Comparison of ENCODE assay signal across 8 mouse cellular contexts in genomic region chr2:18821451-18822379, GRCm38 (mm10).
DNase-seq lines count a peak whose midpoint lies in the region; ATAC-seq and TF ChIP-seq lines count a peak whose summit lies in the region.

No protein-coding gene starts in this region.

- no peaks in the 10 kb centered on the region for H3K27me3 ChIP-seq in liver, embryonic 14.5 days (ENCODE audit: control insufficient read depth, insufficient read depth, low read length)

- H3K9me3 ChIP-seq in liver, embryonic 14.5 days (ENCODE audit: control insufficient read depth, low read length) = no peaks in the 10 kb centered on the region

- 16% methylated on average over 18 of the region's 18 CpGs for WGBS in liver, embryonic 14.5 days (ENCODE audit: insufficient replicate concordance)

- DNase-seq in B cell, adult 2 months = peak; percentile 70
- peak; percentile 61 for DNase-seq in c-Kit-positive CD71-negative TER-119-negative erythroid progenitor cells, embryonic 14.5 days (ENCODE audit: low read depth)
- peak; percentile 36 for DNase-seq in gastrocnemius, postnatal 10 days
- peak; percentile 93 for DNase-seq in induced T-regulatory cell, adult 2 months (ENCODE audit: low read depth)
- peak; percentile 7 to 31 (median 17) for DNase-seq in liver, embryonic 14.5 days (ENCODE audit: low read depth in 3 of 3, low spot score in 3 of 3)
- peak; percentile 90 for DNase-seq in naive thymus-derived CD4-positive, alpha-beta T cell, adult 2 months (ENCODE audit: low read depth)
- DNase-seq in thymus, postnatal 36 days = peak; percentile 56 to 60
- DNase-seq in layer of hippocampus, adult 8-10 months (ENCODE audit: low spot score in 2 of 2) = no peak

- peak overlapping the region; percentile 51 for H3K9ac ChIP-seq in liver, embryonic 14.5 days (replicated peaks)

- H3K4me2 ChIP-seq in liver, embryonic 14.5 days (ENCODE audit: low read depth) = peak overlapping the region; percentile 69

- no peak for TF ChIP-seq CTCF in liver, embryonic 14.5 days (IDR thresholded peaks at IDR 0.05; ENCODE audit: low read depth)

- H3K4me3 ChIP-seq in liver, embryonic 14.5 days (ENCODE audit: insufficient read depth in 1 of 2, low read depth in 2 of 2, low read length in 2 of 2) = peak overlapping the region; percentile 55 to 74

- no peak overlapping the region for H3K27ac ChIP-seq in liver, embryonic 14.5 days

- TF ChIP-seq EP300 in liver, embryonic 14.5 days (IDR thresholded peaks at IDR 0.05; ENCODE audit: low read depth) = no peak

- H3K36me3 ChIP-seq in liver, embryonic 14.5 days (replicated peaks; ENCODE audit: control insufficient read depth, insufficient read depth, low read depth) = no peaks in the 10 kb centered on the region

- peaks cover 0 to 6% of the 10 kb centered on the region in 2 experiments; a peak in 1 of 4 replicates for H3K4me1 ChIP-seq in liver, embryonic 14.5 days (replicated peaks; ENCODE audit: control insufficient read depth in 2 of 2, insufficient read depth in 2 of 2, low read length in 1 of 2)

- peak; percentile 39; the same call in 1 of the 2 replicates for ATAC-seq in liver, embryonic 14.5 days (ENCODE audit: insufficient read depth)

Comparison
In these comparisons a context has a peak if more than half of its experiments do, and no peak if none do; other contexts are left out.
1. DNase-seq: peak in B cell, adult 2 months (2 of 2), c-Kit-positive CD71-negative TER-119-negative erythroid progenitor cells, embryonic 14.5 days (single experiment), gastrocnemius, postnatal 10 days (single experiment), induced T-regulatory cell, adult 2 months (single experiment), liver, embryonic 14.5 days (3 of 3), naive thymus-derived CD4-positive, alpha-beta T cell, adult 2 months (single experiment) and thymus, postnatal 36 days (2 of 2); none in layer of hippocampus, adult 8-10 months (0 of 2).